Mouse (Mus musculus) neural tube, embryonic 14.5 days (tissue): ENCODE measurements around the gene Dazap2. TPM values are rescaled to one million over a fixed set of nuclear protein-coding genes. Genes with fewer than 3 reads are reported as not detected.

Source experiments
- ATAC-seq: fragments of 200-750 bp; cut with Nextera tagmentation; 2 replicates; pipeline ENCODE4 v1.8.0; 2017; ENCODE audit warnings: low read depth, mild to moderate bottlenecking, moderate TSS enrichment, moderate library complexity
- H3K27ac ChIP-seq: fragments of 300-500 bp; sonication (generic); 2 replicates; pipeline ENCODE4 v1.5.1; 2014; ENCODE audit warnings: low read depth, mild to moderate bottlenecking, control low read depth, low read length, moderate library complexity, mixed read lengths
- H3K27me3 ChIP-seq: fragments of 300-500 bp; sonication (generic); 2 replicates; pipeline ENCODE4 v1.6.1; 2014; ENCODE audit warnings: low read length; ENCODE audit not compliant: control insufficient read depth, insufficient read depth
- H3K36me3 ChIP-seq: fragments of 300-500 bp; sonication (generic); 2 replicates; pipeline ENCODE4 v1.6.1; 2014; ENCODE audit warnings: low read length, mixed read lengths; ENCODE audit not compliant: control insufficient read depth, insufficient read depth
- H3K4me1 ChIP-seq: fragments of 300-500 bp; sonication (generic); 2 replicates; pipeline ENCODE4 v1.6.1; 2014; ENCODE audit warnings: low read length; ENCODE audit not compliant: control insufficient read depth, insufficient read depth
- H3K4me2 ChIP-seq: fragments of 300-500 bp; sonication (generic); 2 replicates; pipeline ENCODE4 v1.6.1; 2014; ENCODE audit warnings: mild to moderate bottlenecking, low read depth, low read length, control low read depth
- H3K4me3 ChIP-seq: fragments of 300-500 bp; sonication (generic); 2 replicates; pipeline ENCODE4 v1.5.1; 2014; ENCODE audit warnings: low read depth, low read length, control low read depth, mixed read lengths
- H3K9ac ChIP-seq: fragments of 300-500 bp; sonication (generic); replicated peaks from 2 replicates; pipeline ENCODE4 v1.6.1; 2014; ENCODE audit warnings: low read depth, mild to moderate bottlenecking, control low read depth, low read length, mixed read lengths
- H3K9me3 ChIP-seq: fragments of 300-500 bp; sonication (generic); 2 replicates; pipeline ENCODE4 v1.6.1; 2016; ENCODE audit warnings: low read length; ENCODE audit not compliant: control insufficient read depth
- WGBS: fragments of 180-500 bp; shearing (Covaris S2); extraction: QIAGEN DNeasy Blood & Tissue Kit; methylation state at CpG from one replicate; pipeline ENCODE4 v1.1.7; 2014; 5-methylcytosine and 5-hydroxymethylcytosine counted together
- polyA plus RNA-seq: library from polyadenylated mRNA; unstranded; fragments of >200 nt; fragmentation: Nextera tagmentation; extraction: Ambion mirVana; gene quantifications from 2 replicates; pipeline ENCODE4 v1.2.1, GENCODE M21; 2014

Dazap2 gene
- polyA plus RNA-seq, 1 experiment from 2014 or later = 142 TPM

DNA sequence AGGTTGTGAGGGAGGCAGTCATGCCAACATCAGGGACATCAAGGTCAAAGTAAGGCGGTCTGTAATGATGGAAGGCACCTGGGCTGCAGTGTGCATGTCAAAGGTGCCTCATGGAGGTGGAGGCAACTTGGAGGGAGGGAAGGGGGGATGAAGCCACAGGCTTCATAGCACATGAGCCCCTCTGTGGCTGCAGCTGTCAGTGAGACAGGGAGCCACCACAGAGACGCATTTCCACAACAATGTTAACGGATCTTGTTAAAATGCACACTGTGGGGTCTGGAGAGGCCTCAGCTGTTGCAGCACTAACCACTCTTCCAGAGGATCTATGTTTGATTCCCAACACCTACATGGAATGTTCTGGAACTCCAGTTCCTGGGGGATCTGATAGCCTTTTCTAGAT lies 15.0 kb downstream of the Dazap2 start:
- H3K4me1 ChIP-seq = no peaks in the 10 kb centered on the region
- WGBS = 59% methylated on average over 3 of the region's 3 CpGs
- H3K27ac ChIP-seq = no peak overlapping the region
- H3K9ac ChIP-seq = no peak overlapping the region
- H3K9me3 ChIP-seq = no peaks in the 10 kb centered on the region
- H3K36me3 ChIP-seq = no peaks in the 10 kb centered on the region
- H3K4me3 ChIP-seq = no peak overlapping the region
- peaks cover 4% of the 10 kb centered on the region; the same call in 1 of the 2 replicates for H3K27me3 ChIP-seq
- no peak for ATAC-seq
- no peak overlapping the region for H3K4me2 ChIP-seq

DNA sequence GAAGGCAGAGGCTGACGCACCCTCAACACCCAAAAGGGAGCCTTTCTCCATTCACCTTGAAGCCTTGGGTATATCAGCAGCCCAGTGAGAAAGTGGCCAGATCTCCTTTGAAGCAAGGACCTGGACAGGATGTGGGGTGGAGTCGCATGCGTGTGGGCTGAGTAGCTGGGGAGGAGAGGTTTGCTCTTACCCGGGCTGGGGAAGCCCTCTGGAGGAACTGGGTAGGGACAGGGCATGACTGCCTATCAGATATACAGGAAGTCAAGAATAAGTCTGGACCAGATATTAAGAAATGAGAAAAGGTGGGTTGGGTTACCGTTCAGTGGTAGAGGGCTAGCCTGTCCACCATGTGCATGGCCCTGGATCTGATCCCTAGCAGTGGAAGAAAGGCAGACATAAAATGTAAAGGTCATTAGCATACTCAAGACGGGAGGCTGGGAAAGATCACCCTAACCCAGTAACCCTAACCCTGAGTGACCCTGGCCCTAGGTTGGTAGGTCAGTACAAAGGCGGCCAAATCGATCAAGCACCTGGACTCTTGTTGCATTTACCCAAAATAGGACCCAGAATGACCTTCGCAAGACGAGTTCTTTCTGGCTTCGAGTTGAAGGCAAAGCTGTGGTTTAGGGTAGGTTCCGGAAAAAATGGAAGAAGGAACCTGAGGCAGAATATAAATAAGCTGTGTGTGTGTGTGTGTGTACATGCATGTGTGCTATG lies 16.5 kb downstream of the Dazap2 start:
- WGBS = 85% methylated on average over 12 of the region's 12 CpGs
- H3K36me3 ChIP-seq = no peaks in the 10 kb centered on the region
- H3K9me3 ChIP-seq = no peaks in the 10 kb centered on the region
- H3K27ac ChIP-seq = no peak overlapping the region
- H3K27me3 ChIP-seq = peaks cover 17% of the 10 kb centered on the region
- no peak overlapping the region for H3K4me3 ChIP-seq
- no peak for ATAC-seq
- H3K9ac ChIP-seq = no peak overlapping the region
- peaks cover 5% of the 10 kb centered on the region for H3K4me1 ChIP-seq
- no peak overlapping the region for H3K4me2 ChIP-seq

GRCm38 (mm10) chr15:100632323-100632722 lies 17.2 kb downstream of the Dazap2 start:
- H3K4me3 ChIP-seq = no peak overlapping the region
- H3K4me1 ChIP-seq = peaks cover 12% of the 10 kb centered on the region
- no peak for ATAC-seq
- H3K9me3 ChIP-seq = no peaks in the 10 kb centered on the region
- H3K36me3 ChIP-seq = no peaks in the 10 kb centered on the region
- H3K27ac ChIP-seq = no peak overlapping the region
- no peak overlapping the region for H3K4me2 ChIP-seq
- no peak overlapping the region for H3K9ac ChIP-seq
- H3K27me3 ChIP-seq = peaks cover 24% of the 10 kb centered on the region
- WGBS = 90% methylated on average over 5 of the region's 5 CpGs

DNA sequence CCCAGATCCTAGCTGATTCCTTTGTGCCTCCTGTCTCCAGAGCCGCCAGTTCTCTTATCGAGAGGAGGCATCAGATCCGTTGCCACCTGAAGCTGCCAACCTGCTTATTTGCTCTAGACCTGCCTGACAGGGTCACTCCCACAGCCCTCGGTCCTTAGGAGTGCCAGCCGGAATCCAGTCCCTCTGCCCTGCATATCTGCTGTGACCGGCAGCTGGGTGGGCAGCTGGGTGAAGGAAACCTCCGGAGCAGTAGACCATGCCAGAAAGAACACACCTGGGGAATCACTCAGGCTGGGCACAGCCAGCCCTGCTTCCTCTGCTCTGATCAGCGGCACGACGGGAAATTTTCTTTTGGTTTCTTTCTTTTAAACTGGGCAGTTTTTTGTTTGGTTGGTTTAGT lies 18.2 kb downstream of the Dazap2 start:
- Histone ChIP-seq H3K36me3 (no peaks in the 10 kb centered on the region), H3K4me3 (no peak overlapping the region), H3K9me3 (no peaks in the 10 kb centered on the region), H3K4me1 (peaks cover 13% of the 10 kb centered on the region), H3K27ac (no peak overlapping the region), H3K4me2 (no peak overlapping the region), H3K27me3 (peaks cover 28% of the 10 kb centered on the region), H3K9ac (no peak overlapping the region)
- ATAC-seq = no peak
- WGBS = 84% methylated on average over 10 of the region's 10 CpGs

DNA sequence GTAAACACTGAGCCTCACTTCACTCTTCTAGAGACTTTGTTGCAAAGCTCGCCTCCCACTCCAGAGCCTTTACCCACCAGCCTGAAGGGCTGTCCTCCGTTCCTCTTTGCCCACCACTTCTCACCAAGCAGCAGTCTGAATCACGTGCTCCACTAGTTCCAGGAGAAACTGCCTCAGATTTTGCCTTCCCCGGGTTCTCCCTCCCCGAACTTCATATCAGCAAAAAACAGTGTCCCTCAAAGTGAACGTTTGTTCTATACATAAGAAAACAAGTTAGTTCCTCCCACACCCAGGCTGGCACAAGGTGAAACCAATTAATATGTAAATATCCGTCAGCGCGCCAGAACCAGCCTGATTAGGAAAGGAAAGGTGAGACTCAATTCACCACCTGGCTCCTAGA lies 20.1 kb downstream of the Dazap2 start:
- H3K4me2 ChIP-seq = no peak overlapping the region
- no peak overlapping the region for H3K4me3 ChIP-seq
- ATAC-seq = no peak
- H3K27ac ChIP-seq = no peak overlapping the region
- H3K9ac ChIP-seq = no peak overlapping the region
- H3K27me3 ChIP-seq = peaks cover 29% of the 10 kb centered on the region
- H3K4me1 ChIP-seq = peaks cover 13% of the 10 kb centered on the region
- no peaks in the 10 kb centered on the region for H3K9me3 ChIP-seq
- 6% methylated on average over 9 of the region's 9 CpGs for WGBS
- no peaks in the 10 kb centered on the region for H3K36me3 ChIP-seq

DNA sequence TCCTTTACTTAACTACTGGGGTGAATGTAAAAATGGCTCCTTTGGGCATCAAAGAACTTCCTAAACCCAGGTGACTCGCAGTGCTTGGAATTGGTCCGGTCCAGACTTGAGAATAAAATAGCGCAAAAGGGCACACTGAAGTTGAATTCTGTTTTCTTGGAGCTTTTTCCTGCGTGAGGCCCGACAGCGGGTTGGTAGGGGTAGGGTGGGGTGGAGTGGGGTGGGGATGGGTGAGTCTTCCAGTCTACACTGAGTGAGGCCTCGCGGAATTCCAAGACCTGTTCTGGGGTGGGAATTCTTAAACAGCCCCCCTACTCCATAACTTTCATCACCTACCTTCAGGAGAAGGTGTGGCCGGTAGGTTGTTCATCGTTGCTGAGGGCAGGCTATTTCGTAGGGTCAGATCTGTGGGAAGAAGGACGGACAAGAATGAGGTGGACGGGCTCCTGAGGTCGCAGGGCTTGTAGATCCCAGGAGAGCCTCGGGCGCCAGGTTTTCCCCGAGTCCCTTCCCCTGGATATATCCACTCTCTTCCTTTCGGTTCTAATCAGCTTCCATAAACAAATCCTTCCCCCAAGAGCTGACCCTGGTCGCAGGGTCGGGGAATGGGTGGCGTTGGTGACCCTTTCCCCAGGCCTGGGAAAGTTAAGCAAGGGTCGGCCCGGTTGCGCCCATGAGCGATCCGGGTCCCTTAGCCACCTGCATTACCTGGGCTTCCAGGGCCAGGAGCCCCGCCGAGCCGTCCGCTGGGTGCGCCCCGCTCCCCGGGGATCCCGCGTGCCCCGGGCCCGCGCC lies 20.9 kb downstream of the Dazap2 start:
- peak overlapping the region; percentile 37 for H3K4me3 ChIP-seq
- WGBS = 5% methylated on average over 33 of the region's 38 CpGs
- peak overlapping the region; percentile 34; the same call in 1 of the 2 replicates for H3K9ac ChIP-seq
- H3K36me3 ChIP-seq = no peaks in the 10 kb centered on the region
- ATAC-seq = no peak
- peaks cover 29% of the 10 kb centered on the region for H3K27me3 ChIP-seq
- H3K4me2 ChIP-seq = peak overlapping the region; percentile 55
- peaks cover 13% of the 10 kb centered on the region for H3K4me1 ChIP-seq
- H3K9me3 ChIP-seq = no peaks in the 10 kb centered on the region
- H3K27ac ChIP-seq = no peak overlapping the region

GRCm38 (mm10) chr15:100636700-100637501 lies 21.8 kb downstream of the Dazap2 start, which contains the start of gene Smagp:
Gene Smagp, minus strand, starts transcription at chr15:100636940.
- WGBS = under 1% methylated on average over 60 of the region's 77 CpGs
- H3K4me1 ChIP-seq = peaks cover 13% of the 10 kb centered on the region
- H3K36me3 ChIP-seq = no peaks in the 10 kb centered on the region
- H3K4me3 ChIP-seq = peak within 1 kb of the TSS; percentile 37
- H3K4me2 ChIP-seq = peak within 1 kb of the TSS; percentile 55
- ATAC-seq = no peak
- H3K9me3 ChIP-seq = no peaks in the 10 kb centered on the region
- H3K27me3 ChIP-seq = peaks cover 29% of the 10 kb centered on the region
- H3K27ac ChIP-seq = no peak within 1 kb of the TSS
- H3K9ac ChIP-seq = peak within 1 kb of the TSS; percentile 34

DNA sequence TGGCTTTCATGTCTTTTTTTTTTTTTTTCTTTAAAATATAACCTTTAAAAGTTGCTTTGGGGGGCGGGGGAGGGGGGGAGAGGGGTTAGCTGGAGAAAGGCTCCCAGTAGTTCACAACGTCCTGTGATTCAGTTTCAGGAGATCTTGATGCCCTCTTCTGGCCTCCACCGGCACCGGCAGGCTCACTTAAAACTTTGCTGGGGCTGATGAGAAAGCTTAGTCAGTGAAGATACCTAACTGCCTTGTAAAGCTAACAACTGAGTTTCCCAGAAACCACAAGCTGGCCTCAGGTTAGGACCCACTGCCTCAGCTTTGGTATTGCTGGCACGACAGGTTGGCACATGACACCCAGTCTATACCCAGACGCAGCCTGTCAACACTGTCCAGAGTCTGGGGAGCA lies 22.5 kb downstream of the Dazap2 start:
- H3K4me3 ChIP-seq = no peak overlapping the region
- peaks cover 13% of the 10 kb centered on the region for H3K4me1 ChIP-seq
- no peak overlapping the region for H3K27ac ChIP-seq
- H3K36me3 ChIP-seq = no peaks in the 10 kb centered on the region
- ATAC-seq = no peak
- no peak overlapping the region for H3K9ac ChIP-seq
- WGBS = 21% methylated on average over 6 of the region's 6 CpGs
- peaks cover 29% of the 10 kb centered on the region for H3K27me3 ChIP-seq
- no peak overlapping the region for H3K4me2 ChIP-seq
- H3K9me3 ChIP-seq = no peaks in the 10 kb centered on the region
